Mouse (Mus musculus) forebrain, embryonic 16.5 days (tissue): Measurements from ENCODE around the gene Nrxn3. TPM values are rescaled to one million over a fixed set of nuclear protein-coding genes. Genes with fewer than 3 reads are reported as not detected.

Source experiments
- ATAC-seq: fragments of 200-750 bp; cut with Nextera tagmentation; 2 replicates; pipeline ENCODE4 v1.8.0; 2017; ENCODE audit warnings: mild to moderate bottlenecking, moderate library complexity
- H3K27ac ChIP-seq: fragments of 300-500 bp; sonication (generic); 2 replicates; pipeline ENCODE4 v1.5.1; 2014; ENCODE audit warnings: low read length, control low read depth
- H3K27me3 ChIP-seq: fragments of 300-500 bp; sonication (generic); replicated peaks from 2 replicates; pipeline ENCODE4 v1.6.1; 2014; ENCODE audit warnings: low read length; ENCODE audit not compliant: control insufficient read depth, insufficient read depth
- H3K36me3 ChIP-seq: fragments of 300-500 bp; sonication (generic); 2 replicates; pipeline ENCODE4 v1.6.1; 2014; ENCODE audit not compliant: control insufficient read depth, insufficient read depth
- H3K4me1 ChIP-seq: fragments of 300-500 bp; sonication (generic); replicated peaks from 2 replicates; pipeline ENCODE4 v1.6.1; 2014; ENCODE audit warnings: low read length; ENCODE audit not compliant: control insufficient read depth, insufficient read depth
- H3K4me2 ChIP-seq: fragments of 300-500 bp; sonication (generic); 2 replicates; pipeline ENCODE4 v1.6.1; 2014; ENCODE audit warnings: mild to moderate bottlenecking, low read length, control low read depth
- H3K4me3 ChIP-seq: fragments of 300-500 bp; sonication (generic); replicated peaks from 2 replicates; pipeline ENCODE4 v1.5.1; 2014; ENCODE audit warnings: mild to moderate bottlenecking, low read length, control low read depth
- H3K9ac ChIP-seq: fragments of 300-500 bp; sonication (generic); replicated peaks from 2 replicates; pipeline ENCODE4 v1.6.1; 2014; ENCODE audit warnings: low read depth, low read length, control low read depth
- H3K9me3 ChIP-seq: fragments of 300-500 bp; sonication (generic); 2 replicates; pipeline ENCODE4 v1.6.1; 2016; ENCODE audit warnings: low read length; ENCODE audit not compliant: control insufficient read depth
- WGBS: fragments of 180-500 bp; shearing (Covaris S2); extraction: QIAGEN DNeasy Blood & Tissue Kit; methylation state at CpG from one replicate; pipeline ENCODE4 v1.1.7; 2014; 5-methylcytosine and 5-hydroxymethylcytosine counted together
- polyA plus RNA-seq: library from polyadenylated mRNA; unstranded; fragments of >200 nt; fragmentation: Nextera tagmentation; extraction: Ambion mirVana; gene quantifications from 2 replicates; pipeline ENCODE4 v1.2.1, GENCODE M21; 2015

The Nrxn3 gene
- polyA plus RNA-seq, 1 experiment from 2014 or later, result 117 TPM

GRCm38 (mm10) chr12:89932338-89932737 lies 1209.7 kb downstream of the Nrxn3 start:
- Histone ChIP-seq H3K4me2 (no peak overlapping the region), H3K4me3 (no peak overlapping the region), H3K9ac (no peak overlapping the region), H3K4me1 (no peaks in the 10 kb centered on the region), H3K9me3 (no peaks in the 10 kb centered on the region), H3K36me3 (no peaks in the 10 kb centered on the region), H3K27ac (no peak overlapping the region), H3K27me3 (no peaks in the 10 kb centered on the region)
- 92% methylated on average over 1 of the region's 1 CpGs for WGBS
- no peak for ATAC-seq

GRCm38 (mm10) chr12:89933630-89934029 lies 1211.0 kb downstream of the Nrxn3 start:
- Histone ChIP-seq H3K4me1 (no peaks in the 10 kb centered on the region), H3K4me2 (no peak overlapping the region), H3K9ac (no peak overlapping the region), H3K27ac (no peak overlapping the region), H3K9me3 (no peaks in the 10 kb centered on the region), H3K4me3 (no peak overlapping the region), H3K27me3 (no peaks in the 10 kb centered on the region), H3K36me3 (no peaks in the 10 kb centered on the region)
- ATAC-seq, result no peak
- WGBS, result 72% methylated on average over 5 of the region's 5 CpGs

- no peaks in the 10 kb centered on the region for H3K27me3 ChIP-seq
- no peaks in the 10 kb centered on the region for H3K9me3 ChIP-seq
- H3K27ac ChIP-seq, result no peak overlapping the region
- no peak for ATAC-seq
- H3K4me1 ChIP-seq, result no peaks in the 10 kb centered on the region
- H3K4me2 ChIP-seq, result no peak overlapping the region
- 92% methylated on average over 2 of the region's 2 CpGs for WGBS
- H3K9ac ChIP-seq, result no peak overlapping the region
- H3K36me3 ChIP-seq, result no peaks in the 10 kb centered on the region
- H3K4me3 ChIP-seq, result no peak overlapping the region
These were observed 1218.1 kb downstream of the Nrxn3 start for GRCm38 (mm10) chr12:89940746-89941145.

- Histone ChIP-seq H3K4me3 (no peak overlapping the region), H3K27me3 (no peaks in the 10 kb centered on the region), H3K9me3 (no peaks in the 10 kb centered on the region), H3K4me2 (no peak overlapping the region), H3K27ac (no peak overlapping the region), H3K36me3 (no peaks in the 10 kb centered on the region), H3K9ac (no peak overlapping the region), H3K4me1 (no peaks in the 10 kb centered on the region)
- 66% methylated on average over 2 of the region's 2 CpGs for WGBS
- ATAC-seq, result no peak
These were observed 1223.3 kb downstream of the Nrxn3 start for GRCm38 (mm10) chr12:89945911-89946502.

- Histone ChIP-seq H3K4me2 (no peak overlapping the region), H3K36me3 (no peaks in the 10 kb centered on the region), H3K9ac (no peak overlapping the region), H3K4me1 (no peaks in the 10 kb centered on the region), H3K4me3 (no peak overlapping the region), H3K27me3 (no peaks in the 10 kb centered on the region), H3K27ac (no peak overlapping the region), H3K9me3 (no peaks in the 10 kb centered on the region)
- 62% methylated on average over 5 of the region's 5 CpGs for WGBS
- no peak for ATAC-seq
These were observed 1223.8 kb downstream of the Nrxn3 start for GRCm38 (mm10) chr12:89946522-89946921.

DNA sequence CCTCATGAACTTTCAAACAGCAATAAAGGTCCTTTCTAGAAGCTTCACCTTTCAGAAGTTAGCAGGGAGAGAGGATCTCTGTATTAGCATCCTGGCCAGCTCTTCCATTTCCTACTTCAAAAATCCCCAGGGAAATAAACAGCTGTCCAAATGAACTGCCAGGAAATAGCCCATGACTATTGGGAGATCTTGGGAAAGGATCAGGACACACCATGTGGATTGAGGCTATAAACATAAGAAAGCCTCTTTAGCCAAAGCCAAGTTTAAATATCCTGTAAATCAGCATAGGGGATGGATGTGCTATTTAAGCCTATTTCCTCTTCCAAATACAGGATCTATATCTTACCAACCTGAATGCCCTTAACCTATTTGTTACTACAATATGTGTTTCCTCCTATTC lies 1230.6 kb downstream of the Nrxn3 start:
- Histone ChIP-seq H3K36me3 (no peaks in the 10 kb centered on the region), H3K4me2 (no peak overlapping the region), H3K27ac (no peak overlapping the region), H3K4me3 (no peak overlapping the region), H3K9me3 (no peaks in the 10 kb centered on the region), H3K27me3 (no peaks in the 10 kb centered on the region), H3K9ac (no peak overlapping the region), H3K4me1 (no peaks in the 10 kb centered on the region; the same call in 1 of the 2 replicates)
- no peak for ATAC-seq

DNA sequence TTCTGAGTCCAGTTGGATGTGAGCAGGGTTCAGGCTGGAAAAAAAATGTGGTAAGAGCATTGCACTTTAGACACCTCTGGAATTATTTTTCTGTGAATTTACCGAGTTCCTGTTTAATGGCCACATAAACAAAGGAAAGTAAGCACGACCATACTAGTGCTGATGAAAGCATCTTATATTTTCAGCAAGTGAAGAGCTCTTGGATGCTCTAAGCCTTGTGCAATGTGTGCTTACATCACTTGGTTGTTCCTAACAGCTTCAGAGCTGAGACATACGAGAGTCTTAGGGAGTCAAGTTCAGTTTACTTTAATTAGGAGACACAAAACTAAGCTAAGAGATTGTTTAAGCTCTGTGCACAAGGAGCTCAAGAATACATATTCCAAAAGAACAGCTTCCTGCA lies 1231.0 kb downstream of the Nrxn3 start:
- WGBS, result 60% methylated on average over 3 of the region's 3 CpGs

GRCm38 (mm10) chr12:89954441-89955070 lies 1231.9 kb downstream of the Nrxn3 start:
- WGBS, result 64% methylated on average over 5 of the region's 5 CpGs
- no peak overlapping the region for H3K27ac ChIP-seq
- no peak for ATAC-seq
- H3K27me3 ChIP-seq, result no peaks in the 10 kb centered on the region
- H3K9ac ChIP-seq, result no peak overlapping the region
- H3K4me1 ChIP-seq, result no peaks in the 10 kb centered on the region; the same call in 1 of the 2 replicates
- no peaks in the 10 kb centered on the region for H3K36me3 ChIP-seq
- no peak overlapping the region for H3K4me3 ChIP-seq
- no peak overlapping the region for H3K4me2 ChIP-seq
- no peaks in the 10 kb centered on the region for H3K9me3 ChIP-seq

More for the DNA sequence above, 1231.0 kb downstream of the Nrxn3 start:
- Histone ChIP-seq H3K9me3 (no peaks in the 10 kb centered on the region), H3K4me1 (no peaks in the 10 kb centered on the region; the same call in 1 of the 2 replicates), H3K27ac (no peak overlapping the region), H3K4me3 (no peak overlapping the region), H3K4me2 (no peak overlapping the region), H3K36me3 (no peaks in the 10 kb centered on the region), H3K27me3 (no peaks in the 10 kb centered on the region), H3K9ac (no peak overlapping the region)
- no peak for ATAC-seq

GRCm38 (mm10) chr12:89963073-89963472 lies 1240.4 kb downstream of the Nrxn3 start:
- H3K9ac ChIP-seq, result no peak overlapping the region
- H3K4me1 ChIP-seq, result no peaks in the 10 kb centered on the region
- no peaks in the 10 kb centered on the region for H3K27me3 ChIP-seq
- no peak overlapping the region for H3K4me3 ChIP-seq
- no peak overlapping the region for H3K27ac ChIP-seq
- no peak overlapping the region for H3K4me2 ChIP-seq
- WGBS, result 50% methylated on average over 1 of the region's 1 CpGs
- ATAC-seq, result no peak
- H3K9me3 ChIP-seq, result no peaks in the 10 kb centered on the region
- no peaks in the 10 kb centered on the region for H3K36me3 ChIP-seq
